Mouse (Mus musculus) forebrain, embryonic 16.5 days (tissue): ENCODE data around the gene Tns4. TPM values are rescaled to one million over a fixed set of nuclear protein-coding genes. Genes with fewer than 3 reads are reported as not detected.

ENCODE experiments used
- ATAC-seq: fragments of 200-750 bp; cut with Nextera tagmentation; 2 replicates; pipeline ENCODE4 v1.8.0; 2017; ENCODE audit warnings: mild to moderate bottlenecking, moderate library complexity
- H3K27ac ChIP-seq: fragments of 300-500 bp; sonication (generic); 2 replicates; pipeline ENCODE4 v1.5.1; 2014; ENCODE audit warnings: low read length, control low read depth
- H3K27me3 ChIP-seq: fragments of 300-500 bp; sonication (generic); replicated peaks from 2 replicates; pipeline ENCODE4 v1.6.1; 2014; ENCODE audit warnings: low read length; ENCODE audit not compliant: control insufficient read depth, insufficient read depth
- H3K36me3 ChIP-seq: fragments of 300-500 bp; sonication (generic); 2 replicates; pipeline ENCODE4 v1.6.1; 2014; ENCODE audit not compliant: control insufficient read depth, insufficient read depth
- H3K4me1 ChIP-seq: fragments of 300-500 bp; sonication (generic); replicated peaks from 2 replicates; pipeline ENCODE4 v1.6.1; 2014; ENCODE audit warnings: low read length; ENCODE audit not compliant: control insufficient read depth, insufficient read depth
- H3K4me2 ChIP-seq: fragments of 300-500 bp; sonication (generic); 2 replicates; pipeline ENCODE4 v1.6.1; 2014; ENCODE audit warnings: mild to moderate bottlenecking, low read length, control low read depth
- H3K4me3 ChIP-seq: fragments of 300-500 bp; sonication (generic); replicated peaks from 2 replicates; pipeline ENCODE4 v1.5.1; 2014; ENCODE audit warnings: mild to moderate bottlenecking, low read length, control low read depth
- H3K9ac ChIP-seq: fragments of 300-500 bp; sonication (generic); replicated peaks from 2 replicates; pipeline ENCODE4 v1.6.1; 2014; ENCODE audit warnings: low read depth, low read length, control low read depth
- H3K9me3 ChIP-seq: fragments of 300-500 bp; sonication (generic); 2 replicates; pipeline ENCODE4 v1.6.1; 2016; ENCODE audit warnings: low read length; ENCODE audit not compliant: control insufficient read depth
- WGBS: fragments of 180-500 bp; shearing (Covaris S2); extraction: QIAGEN DNeasy Blood & Tissue Kit; methylation state at CpG from one replicate; pipeline ENCODE4 v1.1.7; 2014; 5-methylcytosine and 5-hydroxymethylcytosine counted together
- polyA plus RNA-seq: library from polyadenylated mRNA; unstranded; fragments of >200 nt; fragmentation: Nextera tagmentation; extraction: Ambion mirVana; gene quantifications from 2 replicates; pipeline ENCODE4 v1.2.1, GENCODE M21; 2015

The Tns4 gene
- not detected in 2 replicates for polyA plus RNA-seq

DNA sequence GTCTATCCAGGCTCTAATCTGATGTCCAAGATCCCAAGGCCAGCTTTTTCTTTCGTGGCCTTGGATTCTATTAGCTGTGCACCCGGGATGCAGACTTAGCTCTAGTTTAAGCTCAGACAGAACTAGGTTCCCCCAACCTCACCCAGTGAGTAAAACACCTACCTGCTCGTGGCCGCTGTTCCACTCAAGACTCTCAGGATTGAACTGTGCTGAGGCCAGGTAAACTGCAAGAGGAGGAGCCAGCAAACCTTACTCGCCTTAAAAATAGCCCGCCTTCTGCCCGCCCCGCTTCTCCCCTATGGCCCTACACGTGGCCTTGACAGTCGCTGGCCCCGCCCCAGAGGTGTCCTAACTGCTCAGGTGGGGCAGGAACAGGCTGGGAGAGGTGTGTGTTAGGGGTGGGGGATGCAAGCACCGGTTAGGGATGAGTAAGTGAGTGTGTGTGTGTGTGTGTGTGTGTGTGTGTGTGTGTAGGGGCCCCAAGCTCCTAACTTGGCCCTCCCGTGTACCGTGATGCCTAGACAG lies at the start of gene Tns4:
Tns4 (minus strand) TSS at position 230 of the 525 bp plus-strand sequence.
- H3K27ac ChIP-seq: no peak within 1 kb of the TSS
- no peak for ATAC-seq
- H3K4me1 ChIP-seq: no peaks in the 10 kb centered on the region
- H3K27me3 ChIP-seq: no peaks in the 10 kb centered on the region
- no peak within 1 kb of the TSS for H3K4me2 ChIP-seq
- no peaks in the 10 kb centered on the region for H3K9me3 ChIP-seq
- 74% methylated on average over 14 of the region's 14 CpGs for WGBS
- no peaks in the 10 kb centered on the region for H3K36me3 ChIP-seq
- no peak within 1 kb of the TSS for H3K9ac ChIP-seq
- H3K4me3 ChIP-seq: no peak within 1 kb of the TSS

DNA sequence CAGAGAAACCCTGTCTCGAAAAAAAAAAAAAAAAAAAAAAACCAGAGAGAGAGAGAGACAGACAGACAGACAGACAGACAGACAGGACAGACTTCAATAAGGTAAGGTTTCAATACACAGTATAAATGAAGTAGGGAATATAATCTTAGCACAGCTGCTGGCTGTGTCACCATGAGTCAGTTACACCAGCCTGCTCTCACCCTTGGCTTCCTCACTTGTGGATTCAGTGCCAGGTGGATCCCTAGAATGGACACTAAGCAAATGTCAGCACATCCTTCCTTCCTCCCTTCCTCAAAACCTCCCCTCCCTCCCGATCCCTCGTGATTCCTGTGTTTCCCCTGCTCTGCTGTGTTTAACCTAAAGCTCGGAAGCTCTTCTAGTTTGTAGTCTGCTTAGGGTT lies 48.3 kb upstream of the Tns4 start:
- Histone ChIP-seq H3K4me3 (no peak overlapping the region), H3K9ac (no peak overlapping the region), H3K4me2 (no peak overlapping the region), H3K27me3 (no peaks in the 10 kb centered on the region), H3K4me1 (peaks cover 2% of the 10 kb centered on the region), H3K9me3 (no peaks in the 10 kb centered on the region), H3K36me3 (no peaks in the 10 kb centered on the region), H3K27ac (no peak overlapping the region)
- ATAC-seq: no peak
- WGBS: 77% methylated on average over 4 of the region's 4 CpGs

DNA sequence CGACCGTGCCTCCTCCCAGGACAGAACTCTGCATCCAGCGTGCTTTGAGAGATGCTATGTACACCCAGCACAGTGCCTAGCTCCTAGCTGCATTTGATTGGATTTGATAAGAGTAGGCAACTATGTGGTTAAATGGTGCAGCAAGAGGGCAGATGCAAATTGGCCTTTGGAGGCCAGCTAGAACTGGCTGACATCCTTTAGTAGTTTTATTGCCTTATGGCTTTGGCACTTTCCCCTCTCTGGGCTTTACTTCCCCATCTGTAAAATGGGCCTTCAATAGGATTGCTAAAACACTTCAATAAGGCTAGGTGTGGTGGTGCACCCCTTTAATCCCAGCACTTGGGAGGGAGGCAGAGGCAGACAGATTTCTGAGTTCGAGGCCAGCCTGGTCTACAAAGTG lies 47.9 kb upstream of the Tns4 start:
- no peak for ATAC-seq
- WGBS: 74% methylated on average over 4 of the region's 4 CpGs
- Histone ChIP-seq H3K27ac (no peak overlapping the region), H3K36me3 (no peaks in the 10 kb centered on the region), H3K9ac (no peak overlapping the region), H3K9me3 (no peaks in the 10 kb centered on the region), H3K4me2 (no peak overlapping the region), H3K4me3 (no peak overlapping the region), H3K4me1 (peaks cover 7% of the 10 kb centered on the region), H3K27me3 (no peaks in the 10 kb centered on the region)

DNA sequence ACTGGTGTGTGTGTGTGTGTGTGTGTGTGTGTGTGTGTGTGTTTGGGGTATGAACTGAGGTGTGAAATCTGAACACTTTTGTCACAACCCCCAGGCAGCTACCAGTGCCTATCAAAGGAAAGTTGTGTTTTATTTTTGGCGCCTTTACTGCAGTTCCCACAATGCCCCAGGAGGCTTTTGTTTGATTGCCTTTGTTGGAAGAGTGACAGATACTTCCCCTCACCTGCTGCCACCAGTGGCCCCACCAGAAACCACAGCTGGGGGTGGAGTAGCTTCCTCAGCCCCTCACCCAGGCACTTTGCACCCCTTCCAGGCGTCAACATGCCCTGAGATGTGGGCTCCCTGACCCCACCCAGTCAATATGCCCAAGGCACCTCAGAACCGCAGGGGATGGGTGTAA lies 47.3 kb upstream of the Tns4 start:
- no peaks in the 10 kb centered on the region for H3K9me3 ChIP-seq
- no peaks in the 10 kb centered on the region for H3K27me3 ChIP-seq
- no peak overlapping the region for H3K4me3 ChIP-seq
- H3K4me2 ChIP-seq: no peak overlapping the region
- no peak overlapping the region for H3K27ac ChIP-seq
- H3K36me3 ChIP-seq: no peaks in the 10 kb centered on the region
- WGBS: 39% methylated on average over 3 of the region's 3 CpGs
- ATAC-seq: no peak
- peaks cover 10% of the 10 kb centered on the region for H3K4me1 ChIP-seq
- no peak overlapping the region for H3K9ac ChIP-seq

DNA sequence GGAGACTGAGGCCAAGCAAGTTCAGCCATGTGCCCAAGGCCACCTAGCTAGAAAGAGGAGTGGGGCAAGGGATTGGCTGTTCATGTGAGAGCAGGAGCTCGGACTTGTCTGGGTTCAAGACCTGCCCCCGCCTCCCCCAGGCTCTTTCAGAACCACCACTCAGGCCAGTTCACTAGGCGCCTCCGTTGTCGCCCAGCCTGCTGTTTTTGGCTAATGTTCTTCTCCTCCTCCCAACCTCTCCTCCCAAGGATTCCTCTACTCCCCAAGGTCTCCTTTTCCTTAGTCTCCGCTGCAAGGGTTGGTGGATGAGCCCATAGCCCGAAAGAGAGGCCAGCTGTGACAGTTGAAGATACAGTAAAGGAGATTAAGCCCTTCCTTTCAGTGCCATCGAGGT lies 45.9 kb upstream of the Tns4 start:
- H3K4me3 ChIP-seq: no peak overlapping the region
- H3K9me3 ChIP-seq: no peaks in the 10 kb centered on the region
- H3K4me1 ChIP-seq: peaks cover 10% of the 10 kb centered on the region
- H3K27ac ChIP-seq: no peak overlapping the region
- WGBS: 85% methylated on average over 8 of the region's 8 CpGs
- no peaks in the 10 kb centered on the region for H3K27me3 ChIP-seq
- ATAC-seq: no peak
- H3K9ac ChIP-seq: no peak overlapping the region
- no peaks in the 10 kb centered on the region for H3K36me3 ChIP-seq
- no peak overlapping the region for H3K4me2 ChIP-seq

DNA sequence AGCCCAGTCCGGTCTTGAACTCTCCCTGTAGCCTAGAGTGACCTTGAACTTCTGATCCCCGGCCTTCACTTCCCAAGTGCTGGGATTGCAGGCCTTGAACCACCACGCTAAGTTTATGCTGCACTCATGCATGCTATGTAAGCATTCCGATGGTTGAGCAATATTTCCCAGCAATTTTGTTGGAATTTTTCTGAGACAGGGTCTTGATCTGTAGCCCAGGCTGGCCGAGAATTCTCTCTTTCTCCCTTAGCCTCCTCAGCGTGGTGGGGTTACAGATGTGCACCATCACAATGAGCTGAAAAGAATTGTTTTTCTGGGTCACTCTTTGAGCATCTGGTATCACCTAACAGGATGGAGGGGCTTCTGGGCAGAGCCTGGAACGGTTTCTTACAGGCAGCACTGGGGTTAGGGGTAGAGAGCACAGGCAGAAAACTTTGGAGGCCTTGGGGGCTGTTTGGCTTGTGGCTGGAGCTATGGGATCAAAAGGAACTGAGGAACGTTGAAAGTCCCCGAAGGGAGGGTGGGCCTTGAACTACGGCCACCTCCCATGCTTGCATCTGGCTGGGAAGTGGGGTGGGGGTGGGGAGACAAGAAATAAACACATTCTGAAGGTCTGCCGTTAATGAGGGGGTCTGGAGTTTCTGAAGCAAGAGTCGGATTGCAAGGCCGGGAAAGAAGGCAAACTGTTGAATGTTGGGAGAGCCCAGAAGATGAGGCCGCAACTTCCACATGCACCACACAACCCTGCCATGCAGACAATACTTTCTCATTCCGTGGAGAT lies 45.4 kb upstream of the Tns4 start:
- ATAC-seq: no peak
- H3K4me1 ChIP-seq: peaks cover 10% of the 10 kb centered on the region
- no peaks in the 10 kb centered on the region for H3K36me3 ChIP-seq
- no peak overlapping the region for H3K27ac ChIP-seq
- H3K9me3 ChIP-seq: no peaks in the 10 kb centered on the region
- H3K4me3 ChIP-seq: no peak overlapping the region
- no peak overlapping the region for H3K4me2 ChIP-seq
- no peak overlapping the region for H3K9ac ChIP-seq
- WGBS: 65% methylated on average over 15 of the region's 15 CpGs
- no peaks in the 10 kb centered on the region for H3K27me3 ChIP-seq

DNA sequence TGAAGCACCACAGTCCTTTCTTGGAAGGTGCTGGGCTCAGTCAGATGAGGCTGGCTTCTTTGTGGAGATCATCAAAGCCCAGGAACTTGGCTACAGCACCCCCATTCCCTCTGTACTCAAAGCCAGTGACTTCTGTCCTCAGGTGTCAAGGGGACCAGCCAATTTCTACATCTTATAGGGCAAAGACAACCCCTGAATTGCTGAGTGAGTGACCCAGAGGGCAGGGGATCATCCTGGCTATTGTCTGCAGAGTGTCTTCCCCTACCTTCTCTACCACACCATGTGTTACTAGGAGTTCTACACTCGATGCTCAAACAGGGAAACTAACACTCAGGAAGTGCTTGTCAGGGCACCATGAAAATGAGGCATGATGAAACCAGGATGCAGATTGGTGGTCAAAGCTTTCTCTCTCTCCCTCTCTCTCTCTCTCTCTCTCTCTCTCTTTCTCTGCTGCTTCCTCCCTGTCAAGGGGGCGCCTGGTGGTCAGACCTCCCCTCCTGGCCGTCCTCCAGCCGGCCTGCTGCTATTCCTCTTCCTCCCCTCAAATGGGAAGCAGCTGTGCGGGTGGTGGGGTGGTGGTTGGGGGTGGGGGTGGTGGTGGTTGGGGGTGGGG lies 44.3 kb upstream of the Tns4 start:
- no peak for ATAC-seq
- Histone ChIP-seq H3K27ac (no peak overlapping the region), H3K4me2 (no peak overlapping the region), H3K27me3 (no peaks in the 10 kb centered on the region), H3K4me1 (peaks cover 11% of the 10 kb centered on the region), H3K36me3 (no peaks in the 10 kb centered on the region), H3K4me3 (no peak overlapping the region), H3K9ac (no peak overlapping the region), H3K9me3 (no peaks in the 10 kb centered on the region)
- WGBS: 66% methylated on average over 5 of the region's 5 CpGs

DNA sequence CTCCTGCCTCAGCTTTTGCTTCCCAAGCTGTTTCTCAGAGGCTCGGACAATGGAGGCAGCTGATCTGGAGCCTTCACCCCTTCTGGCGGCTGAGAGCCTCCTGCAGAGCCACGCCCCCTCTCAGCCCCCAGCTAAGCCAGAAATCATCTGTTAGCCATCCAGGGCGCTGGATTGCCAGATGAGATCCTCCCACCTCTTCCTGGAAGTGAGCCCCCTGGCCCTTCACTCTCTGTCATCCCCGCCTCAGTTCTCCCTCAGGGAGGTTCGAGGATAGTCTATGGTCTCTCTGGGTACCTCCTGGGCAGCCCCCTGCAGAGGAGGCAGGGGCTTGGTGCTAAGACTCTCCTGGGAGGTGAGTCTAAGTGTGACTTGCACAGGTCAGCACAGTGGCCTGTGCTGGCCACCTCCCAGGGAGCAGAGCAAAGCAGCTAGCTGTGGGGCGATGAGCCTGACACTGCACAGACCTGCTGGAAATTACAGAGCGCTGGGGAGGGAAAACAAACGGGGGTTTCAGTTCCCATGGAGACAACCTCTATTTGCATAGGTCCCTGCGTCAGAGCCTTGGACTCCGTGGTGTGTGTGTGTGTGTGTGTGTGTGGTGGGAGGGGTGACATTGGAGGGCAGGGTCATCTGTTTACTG lies 43.1 kb upstream of the Tns4 start:
- 5% methylated on average over 11 of the region's 11 CpGs for WGBS
- ATAC-seq: peak; percentile 57; the same call in 1 of the 2 replicates
- Histone ChIP-seq H3K4me2 (peak overlapping the region; percentile 34), H3K36me3 (no peaks in the 10 kb centered on the region), H3K4me3 (no peak overlapping the region), H3K9me3 (no peaks in the 10 kb centered on the region), H3K4me1 (peaks cover 13% of the 10 kb centered on the region), H3K27me3 (no peaks in the 10 kb centered on the region), H3K9ac (peak overlapping the region; percentile 40; the same call in 1 of the 2 replicates), H3K27ac (no peak overlapping the region; the same call in 1 of the 2 replicates)

DNA sequence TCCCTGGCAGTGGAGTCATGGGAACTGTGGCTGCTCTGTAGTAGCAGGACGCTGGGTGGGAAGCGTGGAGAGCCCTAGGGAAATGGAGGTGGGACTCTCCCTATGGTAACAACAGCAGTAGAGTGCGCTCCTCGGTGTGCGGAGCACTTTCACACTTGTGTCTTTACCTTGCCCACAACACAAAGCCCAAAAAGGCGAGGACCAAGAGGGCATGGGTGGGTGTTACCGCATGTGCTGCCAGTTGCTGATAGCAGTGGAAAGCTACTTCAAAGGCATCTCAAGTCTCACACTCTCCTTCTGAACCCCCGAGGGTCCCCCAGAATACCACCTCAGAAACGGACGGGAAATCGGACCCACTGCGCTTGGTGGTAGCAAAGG lies 42.3 kb upstream of the Tns4 start:
- H3K27me3 ChIP-seq: no peaks in the 10 kb centered on the region
- ATAC-seq: no peak
- H3K4me3 ChIP-seq: no peak overlapping the region
- H3K36me3 ChIP-seq: no peaks in the 10 kb centered on the region
- no peak overlapping the region for H3K9ac ChIP-seq
- whole genome bisulfite sequencing: 41% methylated on average over 12 of the region's 12 CpGs
- H3K9me3 ChIP-seq: no peaks in the 10 kb centered on the region
- H3K4me2 ChIP-seq: peak overlapping the region; percentile 34; the same call in 1 of the 2 replicates
- H3K27ac ChIP-seq: no peak overlapping the region
- peaks cover 13% of the 10 kb centered on the region for H3K4me1 ChIP-seq
